In genomic region chr5:76285699-76286098, GRCm38 (mm10) we compare ENCODE assay signal across 29 mouse cellular contexts. TPM values are rescaled to one million over a fixed set of nuclear protein-coding genes. Genes with fewer than 3 reads are reported as not detected.
DNase-seq lines count a peak whose midpoint lies in the region; ATAC-seq and TF ChIP-seq lines count a peak whose summit lies in the region.
"Had no signal": no experiment of that assay in that cellular context is flagged by ENCODE, and none has a peak within 500 bp of the region (broad histone marks: within the 10 kb centered on the region; RNA-seq: fewer than 3 reads in every experiment).

No protein-coding gene starts in this region.

- no peak for DNase-seq in midbrain, embryonic 10.5 days (ENCODE audit: low spot score)
- DNase-seq in ES-E14 (ENCODE audit: low read depth, low spot score), result peak; percentile 91
- peak; percentile 24 for DNase-seq in brain, embryonic 14.5 days (ENCODE audit: low read depth)
- DNase-seq in forebrain, embryonic 10.5 days (ENCODE audit: extremely low spot score, low spot score), result no peak
- DNase-seq in liver, postnatal 0 days, result no peak
- DNase-seq: adrenal gland, adult 2 months; adrenal gland, postnatal 25 days; cerebellum, adult 2 months; cerebellum, postnatal 14 days; embryo, embryonic 11 days; gastrocnemius, postnatal 14 days; heart, postnatal 36 days had no signal

- no peak overlapping the region for H3K27ac ChIP-seq in midbrain, embryonic 15.5 days
- no peak overlapping the region for H3K27ac ChIP-seq in midbrain, embryonic 10.5 days (replicated peaks)
- no peak overlapping the region for H3K27ac ChIP-seq in ES-E14 (ENCODE audit: insufficient read depth, low read depth, low read length, poor library complexity, severe bottlenecking)
- H3K27ac ChIP-seq in forebrain, embryonic 10.5 days, result no peak overlapping the region
- H3K27ac ChIP-seq in liver, postnatal 0 days (ENCODE audit: low read depth), result no peak overlapping the region
- H3K27ac ChIP-seq: embryonic facial prominence, embryonic 15.5 days; heart, embryonic 13.5 days; hindbrain, embryonic 15.5 days had no signal

- no peak overlapping the region for H3K4me2 ChIP-seq in midbrain, embryonic 15.5 days
- no peak overlapping the region for H3K4me2 ChIP-seq in liver, postnatal 0 days (ENCODE audit: low read depth, low read length)
- H3K4me2 ChIP-seq: embryonic facial prominence, embryonic 15.5 days; heart, embryonic 13.5 days; hindbrain, embryonic 15.5 days had no signal

- 40% methylated on average over 4 of the region's 4 CpGs for WGBS in midbrain, embryonic 15.5 days
- 53% methylated on average over 4 of the region's 4 CpGs for WGBS in midbrain, embryonic 10.5 days
- WGBS in forebrain, embryonic 10.5 days, result 57% methylated on average over 4 of the region's 4 CpGs
- 77% methylated on average over 4 of the region's 4 CpGs for WGBS in liver, postnatal 0 days (ENCODE audit: insufficient replicate concordance)

- no peak for TF ChIP-seq POLR2A in brain, embryonic 14.5 days (IDR thresholded peaks at IDR 0.05; ENCODE audit: borderline replicate concordance, extremely low read depth, insufficient read depth, insufficient read length, poor library complexity, severe bottlenecking)

- H3K27me3 ChIP-seq in midbrain, embryonic 15.5 days (replicated peaks), result no peaks in the 10 kb centered on the region
- H3K27me3 ChIP-seq in midbrain, embryonic 10.5 days (ENCODE audit: low read depth, poor library complexity, severe bottlenecking), result no peaks in the 10 kb centered on the region
- no peaks in the 10 kb centered on the region for H3K27me3 ChIP-seq in forebrain, embryonic 10.5 days (ENCODE audit: poor library complexity, severe bottlenecking)
- no peaks in the 10 kb centered on the region for H3K27me3 ChIP-seq in liver, postnatal 0 days (ENCODE audit: insufficient read depth, low read length)
- H3K27me3 ChIP-seq: embryonic facial prominence, embryonic 15.5 days; heart, embryonic 13.5 days; hindbrain, embryonic 15.5 days had no signal

- H3K36me3 ChIP-seq in midbrain, embryonic 15.5 days (replicated peaks), result no peaks in the 10 kb centered on the region
- H3K36me3 ChIP-seq in midbrain, embryonic 10.5 days, result peaks cover 17% of the 10 kb centered on the region
- peaks cover under 1% of the 10 kb centered on the region; the same call in 1 of the 2 replicates for H3K36me3 ChIP-seq in ES-E14 (ENCODE audit: control insufficient read depth, insufficient read depth, low read length, poor library complexity, severe bottlenecking)
- H3K36me3 ChIP-seq in forebrain, embryonic 10.5 days (replicated peaks), result peaks cover 15% of the 10 kb centered on the region
- no peaks in the 10 kb centered on the region for H3K36me3 ChIP-seq in liver, postnatal 0 days (replicated peaks; ENCODE audit: insufficient read depth, low read length)
- H3K36me3 ChIP-seq: embryonic facial prominence, embryonic 15.5 days; heart, embryonic 13.5 days; hindbrain, embryonic 15.5 days had no signal

- H3K9me3 ChIP-seq in midbrain, embryonic 15.5 days, result no peaks in the 10 kb centered on the region
- no peaks in the 10 kb centered on the region for H3K9me3 ChIP-seq in midbrain, embryonic 10.5 days (replicated peaks)
- no peaks in the 10 kb centered on the region for H3K9me3 ChIP-seq in ES-E14 (ENCODE audit: control insufficient read depth, insufficient read depth, low read depth, low read length)
- H3K9me3 ChIP-seq in forebrain, embryonic 10.5 days, result no peaks in the 10 kb centered on the region
- H3K9me3 ChIP-seq in liver, postnatal 0 days (ENCODE audit: low read length), result no peaks in the 10 kb centered on the region
- H3K9me3 ChIP-seq: embryonic facial prominence, embryonic 15.5 days; hindbrain, embryonic 15.5 days had no signal

- no peaks in the 10 kb centered on the region for H3K4me1 ChIP-seq in midbrain, embryonic 15.5 days
- peaks cover 7% of the 10 kb centered on the region for H3K4me1 ChIP-seq in midbrain, embryonic 10.5 days
- H3K4me1 ChIP-seq in ES-E14 (ENCODE audit: control insufficient read depth in 2 of 2, insufficient read depth in 2 of 2, low read length in 2 of 2, poor library complexity in 1 of 2), result peaks cover 13 to 20% of the 10 kb centered on the region in 2 experiments
- H3K4me1 ChIP-seq in forebrain, embryonic 10.5 days, result peaks cover 6% of the 10 kb centered on the region
- H3K4me1 ChIP-seq in liver, postnatal 0 days (ENCODE audit: insufficient read depth), result peaks cover 4% of the 10 kb centered on the region; the same call in 1 of the 2 replicates
- H3K4me1 ChIP-seq: hindbrain, embryonic 15.5 days had no signal

- TF ChIP-seq CTCF in brain, embryonic 14.5 days (IDR thresholded peaks at IDR 0.05; ENCODE audit: borderline replicate concordance, extremely low read depth, insufficient read depth, insufficient read length), result no peak
- TF ChIP-seq CTCF in liver, postnatal 0 days (IDR thresholded peaks at IDR 0.05; ENCODE audit: low read depth), result no peak

- no peak overlapping the region for H3K9ac ChIP-seq in midbrain, embryonic 15.5 days
- no peak overlapping the region for H3K9ac ChIP-seq in ES-E14 (ENCODE audit: insufficient read depth, low read depth, low read length, poor library complexity, severe bottlenecking)
- no peak overlapping the region for H3K9ac ChIP-seq in liver, postnatal 0 days (replicated peaks)
- H3K9ac ChIP-seq: embryonic facial prominence, embryonic 15.5 days; heart, embryonic 13.5 days; hindbrain, embryonic 15.5 days had no signal

- no peak overlapping the region for H3K4me3 ChIP-seq in midbrain, embryonic 15.5 days
- H3K4me3 ChIP-seq in midbrain, embryonic 10.5 days, result no peak overlapping the region
- no peak overlapping the region for H3K4me3 ChIP-seq in ES-E14 (ENCODE audit: insufficient read depth in 1 of 2, low read depth in 1 of 2, low read length in 2 of 2, poor library complexity in 1 of 2, severe bottlenecking in 1 of 2)
- no peak overlapping the region for H3K4me3 ChIP-seq in forebrain, embryonic 10.5 days
- no peak overlapping the region for H3K4me3 ChIP-seq in liver, postnatal 0 days (ENCODE audit: low read depth, low read length)
- H3K4me3 ChIP-seq: embryonic facial prominence, embryonic 15.5 days; erythroblast, embryonic 14.5 days; heart, embryonic 13.5 days; hindbrain, embryonic 15.5 days had no signal

- 0 out of 2 replicates have a peak, but pooled peaks have one; percentile 63 for ATAC-seq in midbrain, embryonic 15.5 days (replicated peaks)
- ATAC-seq in liver, postnatal 0 days, result no peak
- ATAC-seq: activated CD4-positive, CD25-positive, alpha-beta regulatory T cell, adult 4 months; forebrain, embryonic 16.5 days; intestine, embryonic 16.5 days had no signal

- in situ Hi-C loops in ES-E14 (cut with MboI; ENCODE audit: low sequenced_read_pairs in 2 of 2, unreplicated experiment in 2 of 2), result no loop called here

- TF ChIP-seq EP300 in liver, postnatal 0 days (IDR thresholded peaks at IDR 0.05; ENCODE audit: low read depth), result no peak

TF ChIP-seq in ES-E14, 5 proteins besides CTCF, POLR2A, EP300 and RAD21:
- TF ChIP-seq CHD2 (IDR thresholded peaks at IDR 0.05; ENCODE audit: low read depth, low read length) (peak; percentile 62), HCFC1 (IDR thresholded peaks at IDR 0.05; ENCODE audit: borderline replicate concordance, insufficient read depth, low read length) (no peak)

RNA-seq across cellular contexts. Expression of gene Clock, which starts 18.9 kb away (rescaled TPM):
- polyA plus RNA-seq in midbrain, embryonic 15.5 days (2015; fragmentation: Nextera tagmentation; extraction: Ambion mirVana), result 15.0 and 16.8 TPM in 2 replicates
- 10.9 and 12.1 TPM in 2 replicates for polyA plus RNA-seq in midbrain, embryonic 10.5 days (2016; fragmentation: Nextera tagmentation; extraction: Ambion mirVana)
- 16.4 and 16.8 TPM in 2 replicates for total RNA-seq in ES-E14 (2012; rRNA removed)
- 13.6 and 16.3 TPM in 2 replicates for polyA plus RNA-seq in brain, embryonic 14.5 days (2012; rRNA removed)
- polyA plus RNA-seq in forebrain, embryonic 10.5 days (2016; fragmentation: Nextera tagmentation; extraction: Ambion mirVana), result 10.2 and 11.5 TPM in 2 replicates
- 2.3 and 3.6 TPM in 2 replicates for polyA plus RNA-seq in liver, postnatal 0 days (2015; fragmentation: Nextera tagmentation; extraction: Ambion mirVana)

RNA-seq across cellular contexts. Expression of gene Pdcl2, which starts 45.3 kb away (rescaled TPM):
- not detected in 2 replicates for polyA plus RNA-seq in midbrain, embryonic 15.5 days (2015; fragmentation: Nextera tagmentation; extraction: Ambion mirVana)
- not detected in 2 replicates for polyA plus RNA-seq in midbrain, embryonic 10.5 days (2016; fragmentation: Nextera tagmentation; extraction: Ambion mirVana)
- 1.8 and 2.0 TPM in 2 replicates for total RNA-seq in ES-E14 (2012; rRNA removed)
- polyA plus RNA-seq in brain, embryonic 14.5 days (2012; rRNA removed), result not detected in 2 replicates
- polyA plus RNA-seq in forebrain, embryonic 10.5 days (2016; fragmentation: Nextera tagmentation; extraction: Ambion mirVana), result not detected in 2 replicates
- not detected in 2 replicates for polyA plus RNA-seq in liver, postnatal 0 days (2015; fragmentation: Nextera tagmentation; extraction: Ambion mirVana)
- total RNA-seq: adrenal gland, adult 2 months; adrenal gland, postnatal 25 days; common myeloid progenitor, adult 5-6 weeks; gastrocnemius, adult 18-20 months; gastrocnemius, postnatal 14 days; heart, adult 8-10 months; heart, postnatal 36 days had no signal
- polyA plus RNA-seq: activated CD4-positive, CD25-positive, alpha-beta regulatory T cell, adult 4 months; adrenal gland, adult 2 months; cerebellum, adult 2 months; embryonic facial prominence, embryonic 11.5 days; embryonic facial prominence, embryonic 15.5 days; erythroblast, embryonic 14.5 days; forebrain, embryonic 11.5 days; forebrain, embryonic 16.5 days; frontal cortex, adult 2 months; gonadal fat pad, adult 2 months; heart, embryonic 13.5 days; heart, postnatal 0 days; hindbrain, embryonic 11.5 days; hindbrain, embryonic 15.5 days; intestine, embryonic 16.5 days had no signal

Comparison
In these comparisons a context has a peak if more than half of its experiments do, and no peak if none do; other contexts are left out.
1. DNase-seq: peak in ES-E14 (single experiment) and brain, embryonic 14.5 days (single experiment); none in midbrain, embryonic 10.5 days (single experiment), forebrain, embryonic 10.5 days (single experiment) and liver, postnatal 0 days (single experiment).